Mouse (Mus musculus) CH12.LX (cell line): ENCODE data around the gene Zfp329. TPM values are rescaled to one million over a fixed set of nuclear protein-coding genes. Genes with fewer than 3 reads are reported as not detected.
A peak's percentile ranks its signal among the peaks of the same experiment; 100 is the strongest.

Experiments
- DNase-seq: peaks from one replicate; pipeline ENCODE4 v3.0.0-alpha.2; 2013; ENCODE audit errors: extremely low read depth
- H3K27ac ChIP-seq: 2 replicates; pipeline ENCODE4 v1.5.1; 2012; ENCODE audit warnings: low read depth, mild to moderate bottlenecking, control low read depth, moderate library complexity; ENCODE audit not compliant: insufficient read depth
- H3K27me3 ChIP-seq: replicated peaks from 2 replicates; pipeline ENCODE3; 2012; ENCODE audit warnings: inconsistent platforms
- H3K36me3 ChIP-seq, 2 experiments: replicated peaks in 1 of 2; 2 replicates each; pipeline versions ENCODE3 to v1.6.1; 2012; ENCODE audit warnings: inconsistent platforms in 1 of 2, low read length in 1 of 2, mild to moderate bottlenecking in 1 of 2, mixed read lengths in 1 of 2, moderate library complexity in 1 of 2; ENCODE audit not compliant: control insufficient read depth in 1 of 2, insufficient read depth in 1 of 2
- H3K4me1 ChIP-seq, 2 experiments: 2 replicates each; pipeline ENCODE4 v1.6.1; 2012; ENCODE audit warnings: inconsistent platforms in 1 of 2, moderate library complexity in 1 of 2; ENCODE audit not compliant: insufficient read depth in 2 of 2, control insufficient read depth in 1 of 2
- H3K4me2 ChIP-seq: 2 replicates; pipeline ENCODE4 v1.6.1; 2012; ENCODE audit warnings: low read depth, mild to moderate bottlenecking, control low read depth; ENCODE audit not compliant: poor library complexity, insufficient read depth, severe bottlenecking
- H3K4me3 ChIP-seq, 3 experiments: fragments of 150-350 bp in 1 of 3; sonication (generic) in 1 of 3; replicated peaks in 1 of 3; 2 replicates each; pipeline versions ENCODE3 to v1.5.1; 2011 to 2012; ENCODE audit warnings: low read depth in 2 of 3, low read length in 2 of 3, mild to moderate bottlenecking in 2 of 3, moderate library complexity in 2 of 3, control low read depth in 1 of 3, improper control_type of control experiment in 1 of 3, inconsistent platforms in 1 of 3, mixed read lengths in 1 of 3; ENCODE audit not compliant: poor library complexity in 1 of 3
- H3K79me2 ChIP-seq: replicated peaks from 2 replicates; pipeline ENCODE4 v1.6.1; 2012; ENCODE audit warnings: mild to moderate bottlenecking, moderate library complexity; ENCODE audit not compliant: control insufficient read depth, poor library complexity, insufficient read depth, severe bottlenecking; ENCODE audit errors: extremely low read depth
- H3K9ac ChIP-seq: 2 replicates; pipeline ENCODE4 v1.6.1; 2012; ENCODE audit warnings: low read depth, mild to moderate bottlenecking, control low read depth, moderate library complexity; ENCODE audit not compliant: insufficient read depth
- H3K9me3 ChIP-seq: replicated peaks from 2 replicates; pipeline ENCODE3; 2012; ENCODE audit warnings: low read length, inconsistent platforms, mixed read lengths
- CTCF ChIP-seq, 2 experiments: IDR thresholded peaks in 1 of 2; conservative IDR thresholded peaks in 1 of 2; 2 replicates each; pipeline ENCODE4 v1.5.1; 2011 to 2012; ENCODE audit warnings: low read depth in 2 of 2, low read length in 2 of 2, improper control_type of control experiment in 1 of 2, inconsistent platforms in 1 of 2, mild to moderate bottlenecking in 1 of 2, moderate library complexity in 1 of 2
- GABPA ChIP-seq: IDR thresholded peaks from 2 replicates; pipeline ENCODE4 v1.6.1; 2012; ENCODE audit warnings: low read depth, low read length, improper control_type of control experiment, inconsistent platforms; ENCODE audit not compliant: insufficient replicate concordance
- HCFC1 ChIP-seq: IDR thresholded peaks from 2 replicates; pipeline ENCODE4 v1.6.1; 2012; ENCODE audit warnings: low read depth, mild to moderate bottlenecking, inconsistent platforms, low read length, improper control_type of control experiment
- JUN ChIP-seq: IDR thresholded peaks from 2 replicates; pipeline ENCODE4 v1.6.1; 2011; ENCODE audit warnings: low read depth, mild to moderate bottlenecking, low read length, improper control_type of control experiment, moderate library complexity; ENCODE audit not compliant: insufficient read depth
- POLR2A ChIP-seq: IDR thresholded peaks from 2 replicates; pipeline ENCODE4 v1.6.1; 2011; ENCODE audit warnings: low read depth, mild to moderate bottlenecking, improper control_type of control experiment, low read length
- RCOR1 ChIP-seq: conservative IDR thresholded peaks from 2 replicates; pipeline ENCODE4 v1.6.1; 2012; ENCODE audit warnings: low read depth, mild to moderate bottlenecking, inconsistent platforms, low read length, improper control_type of control experiment
- USF1 ChIP-seq: IDR thresholded peaks from 2 replicates; pipeline ENCODE4 v1.6.1; 2014; ENCODE audit warnings: low read depth, mild to moderate bottlenecking, inconsistent platforms, low read length, improper control_type of control experiment
- USF2 ChIP-seq: conservative IDR thresholded peaks from 2 replicates; pipeline ENCODE4 v1.6.1; 2011; ENCODE audit warnings: low read depth, low read length, improper control_type of control experiment
- ZKSCAN1 ChIP-seq: IDR thresholded peaks from 2 replicates; pipeline ENCODE4 v1.6.1; 2012; ENCODE audit warnings: low read depth, inconsistent platforms, low read length, improper control_type of control experiment, borderline replicate concordance
- dilution Hi-C: fragments of 300-500 bp; cut with MboI; formaldehyde crosslinking; loops from 2 replicates; pipeline ENCODE4 v1.14.3; 2020; ENCODE audit warnings: low sequenced_read_pairs; ENCODE audit not compliant: extremely low pct_unique_long_range_greater_than_20kb, extremely low pct_ligation_motif_present
- in situ Hi-C: fragments of 300-500 bp; cut with MboI; formaldehyde crosslinking; loops from 3 replicates; pipeline ENCODE4 v1.14.3; 2019; ENCODE audit warnings: low sequenced_read_pairs, low pct_ligation_motif_present, low pct_unique_long_range_greater_than_20kb, mixed read lengths
- polyA plus RNA-seq: library from polyadenylated mRNA; unstranded; fragments of >175 nt; gene quantifications from 2 replicates; pipeline ENCODE4 v1.2.1, GENCODE M21; 2012; ENCODE audit warnings: low read depth; ENCODE audit not compliant: insufficient read length
- total RNA-seq, 2 experiments: library from RNA; depleted of rRNA; stranded (reverse); fragments of 300-350 nt in 1 of 2; fragments of >200 nt in 1 of 2; gene quantifications; 2 replicates each; pipeline ENCODE4 v1.2.3; 2012 to 2014

Zfp329 gene
- total and polyA plus RNA-seq, 3 experiments = 3.9 to 4.5 (median 4.5) TPM

- in situ Hi-C loops (no loop called here), dilution Hi-C loops (no loop called here)
- H3K4me3 ChIP-seq = no peak overlapping the region
- no peak overlapping the region for H3K9ac ChIP-seq
- H3K79me2 ChIP-seq = no peaks in the 10 kb centered on the region
- no peak for DNase-seq
- peaks cover 6 to 8% of the 10 kb centered on the region in 2 experiments for H3K36me3 ChIP-seq
- H3K27ac ChIP-seq = no peak overlapping the region
- H3K9me3 ChIP-seq = no peaks in the 10 kb centered on the region
- no peak overlapping the region for H3K4me2 ChIP-seq
- H3K4me1 ChIP-seq = peaks cover 5 to 10% of the 10 kb centered on the region in 2 experiments; a peak in 3 of 4 replicates
- peak in 1 of 2 experiments; percentile 20; a peak in 2 of 4 replicates for TF ChIP-seq CTCF (conservative IDR thresholded peaks at IDR 0.05 in 1 of 2, IDR thresholded peaks at IDR 0.05 in 1 of 2; ENCODE audit: low read depth in 2 of 2, low read length in 2 of 2)
- no peak for TF ChIP-seq RCOR1
- H3K27me3 ChIP-seq = peaks cover 27% of the 10 kb centered on the region
These were observed 44.1 kb downstream of the Zfp329 start for GRCm38 (mm10) chr7:12774606-12775005.

- H3K9ac ChIP-seq = no peak overlapping the region
- H3K4me1 ChIP-seq = peaks cover 5 to 10% of the 10 kb centered on the region in 2 experiments; a peak in 3 of 4 replicates
- H3K27me3 ChIP-seq = peaks cover 23% of the 10 kb centered on the region
- in situ Hi-C loops = no loop called here
- dilution Hi-C loops = no loop called here
- H3K4me2 ChIP-seq = no peak overlapping the region
- H3K4me3 ChIP-seq = no peak overlapping the region
- peaks cover 6 to 8% of the 10 kb centered on the region in 2 experiments for H3K36me3 ChIP-seq
- no peaks in the 10 kb centered on the region for H3K9me3 ChIP-seq
- DNase-seq = no peak
- no peaks in the 10 kb centered on the region for H3K79me2 ChIP-seq
- no peak overlapping the region for H3K27ac ChIP-seq
- TF ChIP-seq USF2 (no peak), ZKSCAN1 (no peak), USF1 (no peak), JUN (no peak), POLR2A (no peak), GABPA (no peak), HCFC1 (no peak)
- TF ChIP-seq, all 38 proteins: peak for 0
These were observed 44.5 kb downstream of the Zfp329 start for GRCm38 (mm10) chr7:12774111-12774510.

Other genes starting within 250 kb of the Zfp329 start
- gene Vmn2r53, start 210.1 kb downstream of the Zfp329 start, total RNA-seq (2012; rRNA removed) = not detected in 2 replicates
- gene Vmn2r53, start 210.1 kb downstream of the Zfp329 start, total RNA-seq (2014; rRNA removed) = not detected in 2 replicates
- gene Vmn2r53, start 210.1 kb downstream of the Zfp329 start, polyA plus RNA-seq = 0.01 TPM in 2 replicates
- gene Vmn2r54, start 178.5 kb downstream of the Zfp329 start, total RNA-seq (2012; rRNA removed) = not detected in 2 replicates
- not detected in 2 replicates for gene Vmn2r54, start 178.5 kb downstream of the Zfp329 start, total RNA-seq (2014; rRNA removed)
- gene Vmn2r54, start 178.5 kb downstream of the Zfp329 start, polyA plus RNA-seq = not detected in 2 replicates
- gene Vmn2r55, start 133.9 kb downstream of the Zfp329 start, total RNA-seq (2012; rRNA removed) = not detected in 2 replicates
- gene Vmn2r55, start 133.9 kb downstream of the Zfp329 start, total RNA-seq (2014; rRNA removed) = not detected in 2 replicates
- gene Vmn2r55, start 133.9 kb downstream of the Zfp329 start, polyA plus RNA-seq = not detected in 2 replicates
- gene Vmn2r56, start 83.9 kb downstream of the Zfp329 start, total RNA-seq (2012; rRNA removed) = not detected in 2 replicates
- not detected in 2 replicates for gene Vmn2r56, start 83.9 kb downstream of the Zfp329 start, total RNA-seq (2014; rRNA removed)
- gene Vmn2r56, start 83.9 kb downstream of the Zfp329 start, polyA plus RNA-seq = not detected in 2 replicates
- 1.6 and 1.8 TPM in 2 replicates for gene Zscan18, start 15.2 kb downstream of the Zfp329 start, total RNA-seq (2012; rRNA removed)
- gene Zscan18, start 15.2 kb downstream of the Zfp329 start, total RNA-seq (2014; rRNA removed) = 0.56 and 1.4 TPM in 2 replicates
- gene Zscan18, start 15.2 kb downstream of the Zfp329 start, polyA plus RNA-seq = 1.3 and 1.6 TPM in 2 replicates
- gene Zfp110, start 15.9 kb upstream of the Zfp329 start, total RNA-seq (2012; rRNA removed) = 29.3 and 31.0 TPM in 2 replicates
- gene Zfp110, start 15.9 kb upstream of the Zfp329 start, total RNA-seq (2014; rRNA removed) = 26.6 and 31.5 TPM in 2 replicates
- 14.8 and 16.2 TPM in 2 replicates for gene Zfp110, start 15.9 kb upstream of the Zfp329 start, polyA plus RNA-seq
- 1.2 and 1.4 TPM in 2 replicates for gene Zfp128, start 62.3 kb upstream of the Zfp329 start, total RNA-seq (2012; rRNA removed)
- gene Zfp128, start 62.3 kb upstream of the Zfp329 start, total RNA-seq (2014; rRNA removed) = 0.96 and 1.2 TPM in 2 replicates
- gene Zfp128, start 62.3 kb upstream of the Zfp329 start, polyA plus RNA-seq = 0.61 and 0.78 TPM in 2 replicates
- 3.2 and 4.2 TPM in 2 replicates for gene Zscan22, start 79.0 kb upstream of the Zfp329 start, total RNA-seq (2012; rRNA removed)
- gene Zscan22, start 79.0 kb upstream of the Zfp329 start, total RNA-seq (2014; rRNA removed) = 2.8 and 3.3 TPM in 2 replicates
- gene Zscan22, start 79.0 kb upstream of the Zfp329 start, polyA plus RNA-seq = 7.6 and 8.9 TPM in 2 replicates
- 3,671 and 4,026 TPM in 2 replicates for gene Rps5, start 103.4 kb upstream of the Zfp329 start, total RNA-seq (2012; rRNA removed)
- 3,631 and 4,293 TPM in 2 replicates for gene Rps5, start 103.4 kb upstream of the Zfp329 start, total RNA-seq (2014; rRNA removed)
- gene Rps5, start 103.4 kb upstream of the Zfp329 start, polyA plus RNA-seq = 2,088 and 2,166 TPM in 2 replicates
- 1.1 and 1.3 TPM in 2 replicates for gene Rnf225, start 108.6 kb upstream of the Zfp329 start, total RNA-seq (2012; rRNA removed)
- gene Rnf225, start 108.6 kb upstream of the Zfp329 start, total RNA-seq (2014; rRNA removed) = 0.89 and 0.90 TPM in 2 replicates
- 3.4 and 4.0 TPM in 2 replicates for gene Rnf225, start 108.6 kb upstream of the Zfp329 start, polyA plus RNA-seq
- 6.4 and 8.7 TPM in 2 replicates for gene Zfp324, start 147.0 kb upstream of the Zfp329 start, total RNA-seq (2012; rRNA removed)
- gene Zfp324, start 147.0 kb upstream of the Zfp329 start, total RNA-seq (2014; rRNA removed) = 6.3 and 7.3 TPM in 2 replicates
- 3.8 and 4.2 TPM in 2 replicates for gene Zfp324, start 147.0 kb upstream of the Zfp329 start, polyA plus RNA-seq
- 7.5 and 7.8 TPM in 2 replicates for gene Zfp446, start 159.0 kb upstream of the Zfp329 start, total RNA-seq (2012; rRNA removed)
- 11.9 and 12.8 TPM in 2 replicates for gene Zfp446, start 159.0 kb upstream of the Zfp329 start, total RNA-seq (2014; rRNA removed)
- 12.5 and 12.9 TPM in 2 replicates for gene Zfp446, start 159.0 kb upstream of the Zfp329 start, polyA plus RNA-seq
- gene Slc27a5, start 179.3 kb upstream of the Zfp329 start, total RNA-seq (2012; rRNA removed) = 0.04 TPM in 1 of 2 replicates, not detected in the other
- not detected in 2 replicates for gene Slc27a5, start 179.3 kb upstream of the Zfp329 start, total RNA-seq (2014; rRNA removed)
- gene Slc27a5, start 179.3 kb upstream of the Zfp329 start, polyA plus RNA-seq = not detected in 2 replicates
- gene Trim28, start 180.3 kb upstream of the Zfp329 start, total RNA-seq (2012; rRNA removed) = 500 and 583 TPM in 2 replicates
- gene Trim28, start 180.3 kb upstream of the Zfp329 start, total RNA-seq (2014; rRNA removed) = 495 and 516 TPM in 2 replicates
- 728 and 891 TPM in 2 replicates for gene Trim28, start 180.3 kb upstream of the Zfp329 start, polyA plus RNA-seq
- gene Zbtb45, start 191.2 kb upstream of the Zfp329 start, total RNA-seq (2012; rRNA removed) = 9.5 and 12.1 TPM in 2 replicates
- gene Zbtb45, start 191.2 kb upstream of the Zfp329 start, total RNA-seq (2014; rRNA removed) = 6.7 and 6.8 TPM in 2 replicates
- 16.7 and 17.1 TPM in 2 replicates for gene Zbtb45, start 191.2 kb upstream of the Zfp329 start, polyA plus RNA-seq
- gene Chmp2a, start 215.9 kb upstream of the Zfp329 start, total RNA-seq (2012; rRNA removed) = 110 and 115 TPM in 2 replicates
- gene Chmp2a, start 215.9 kb upstream of the Zfp329 start, total RNA-seq (2014; rRNA removed) = 131 and 141 TPM in 2 replicates
- gene Chmp2a, start 215.9 kb upstream of the Zfp329 start, polyA plus RNA-seq = 134 and 148 TPM in 2 replicates
- gene Ube2m, start 219.4 kb upstream of the Zfp329 start, total RNA-seq (2012; rRNA removed) = 134 and 156 TPM in 2 replicates
- gene Ube2m, start 219.4 kb upstream of the Zfp329 start, total RNA-seq (2014; rRNA removed) = 227 and 244 TPM in 2 replicates
- gene Ube2m, start 219.4 kb upstream of the Zfp329 start, polyA plus RNA-seq = 215 and 272 TPM in 2 replicates
- gene Mzf1, start 235.9 kb upstream of the Zfp329 start, total RNA-seq (2012; rRNA removed) = 0.46 and 0.55 TPM in 2 replicates
- 0.31 and 0.34 TPM in 2 replicates for gene Mzf1, start 235.9 kb upstream of the Zfp329 start, total RNA-seq (2014; rRNA removed)
- gene Mzf1, start 235.9 kb upstream of the Zfp329 start, polyA plus RNA-seq = 0.50 and 0.68 TPM in 2 replicates